Mouse (Mus musculus) layer of hippocampus, adult 2 months (tissue): ENCODE measurements around the gene Hmmr. TPM values are rescaled to one million over a fixed set of nuclear protein-coding genes. Genes with fewer than 3 reads are reported as not detected.

ENCODE experiments used
- DNase-seq, 2 experiments: peaks; one replicate each; pipeline ENCODE4 v3.0.0; 2022; ENCODE audit warnings: low spot score in 2 of 2
- H3K27ac ChIP-seq: fragments of 200-600 bp; 2 replicates; pipeline ENCODE4 v1.8.1; 2022
- H3K4me3 ChIP-seq: fragments of 200-600 bp; 2 replicates; pipeline ENCODE4 v1.8.1; 2022; ENCODE audit warnings: mild to moderate bottlenecking
- CTCF ChIP-seq: fragments of 200-600 bp; conservative IDR thresholded peaks from 2 replicates; pipeline ENCODE4 v1.8.1; 2022; ENCODE audit warnings: antibody characterized with exemption, mild to moderate bottlenecking, moderate library complexity
- long read RNA-seq, 2 experiments: library from polyadenylated mRNA; stranded (forward); transcript quantifications; one replicate each; pipeline ENCODE4 v2.0.0; 2021; ENCODE audit warnings: borderline mapping rate in 2 of 2
- total RNA-seq, 2 experiments: library from RNA; stranded (reverse); gene quantifications; 2 replicates each; pipeline ENCODE4 v1.2.3; 2021

Hmmr gene
- total RNA-seq = under 1 TPM; 0.20 to 0.51 TPM
- long read RNA-seq, experiment 1 = 0 reads
- long read RNA-seq, experiment 2 = 0 reads

- no peak for TF ChIP-seq CTCF
- DNase-seq = peak; percentile 91 to 97
- Histone ChIP-seq H3K4me3 (peak within 1 kb of the TSS; percentile 97), H3K27ac (peak within 1 kb of the TSS; percentile 92)
Measured at GRCm38 (mm10) chr11:40733339-40734174, at the start of gene Hmmr, which contains the start of gene Nudcd2. Gene Hmmr, minus strand, starts transcription at chr11:40733422. Gene Nudcd2, plus strand, starts transcription at chr11:40733667.

GRCm38 (mm10) chr11:40781857-40782256 lies 48.6 kb upstream of the Hmmr start:
- DNase-seq = no peak
- Histone ChIP-seq H3K4me3 (no peak overlapping the region), H3K27ac (no peak overlapping the region)
- no peak for TF ChIP-seq CTCF

GRCm38 (mm10) chr11:40775315-40776269 lies 42.4 kb upstream of the Hmmr start:
- Histone ChIP-seq H3K27ac (no peak overlapping the region), H3K4me3 (no peak overlapping the region; the same call in 1 of the 2 replicates)
- DNase-seq = no peak
- peak; percentile 90 for TF ChIP-seq CTCF

GRCm38 (mm10) chr11:40764690-40765089 lies 31.5 kb upstream of the Hmmr start:
- DNase-seq = no peak
- TF ChIP-seq CTCF = no peak
- Histone ChIP-seq H3K27ac (no peak overlapping the region), H3K4me3 (no peak overlapping the region)

- no peak overlapping the region for H3K4me3 ChIP-seq
- peak; percentile 80 for TF ChIP-seq CTCF
- no peak for DNase-seq
- H3K27ac ChIP-seq = no peak overlapping the region
Measured at GRCm38 (mm10) chr11:40763395-40763794, 30.2 kb upstream of the Hmmr start.

GRCm38 (mm10) chr11:40759896-40760295 lies 26.7 kb upstream of the Hmmr start:
- DNase-seq = no peak
- no peak for TF ChIP-seq CTCF
- Histone ChIP-seq H3K4me3 (no peak overlapping the region), H3K27ac (no peak overlapping the region)

- no peak for TF ChIP-seq CTCF
- DNase-seq = no peak
- Histone ChIP-seq H3K27ac (peak overlapping the region; percentile 97), H3K4me3 (peak overlapping the region; percentile 98)
Measured at GRCm38 (mm10) chr11:40755968-40756367, 22.7 kb upstream of the Hmmr start.

GRCm38 (mm10) chr11:40755109-40755627 lies 21.9 kb upstream of the Hmmr start, which contains the start of gene Ccng1:
Gene Ccng1, minus strand, starts transcription at chr11:40755311.
- peak; percentile 83 to 94 for DNase-seq
- Histone ChIP-seq H3K4me3 (peak within 1 kb of the TSS; percentile 98), H3K27ac (peak within 1 kb of the TSS; percentile 97)
- TF ChIP-seq CTCF = no peak

GRCm38 (mm10) chr11:40754664-40755107 lies 21.5 kb upstream of the Hmmr start:
- Histone ChIP-seq H3K4me3 (peak overlapping the region; percentile 98), H3K27ac (peak overlapping the region; percentile 97)
- no peak; the same call in 1 of the 2 replicates for TF ChIP-seq CTCF
- DNase-seq = no peak

GRCm38 (mm10) chr11:40753836-40754235 lies 20.6 kb upstream of the Hmmr start:
- TF ChIP-seq CTCF = no peak
- no peak for DNase-seq

GRCm38 (mm10) chr11:40747716-40748115 lies 14.5 kb upstream of the Hmmr start:
- no peak for DNase-seq
- H3K27ac ChIP-seq = no peak overlapping the region
- TF ChIP-seq CTCF = no peak
- no peak overlapping the region for H3K4me3 ChIP-seq

More at GRCm38 (mm10) chr11:40753836-40754235, 20.6 kb upstream of the Hmmr start:
- Histone ChIP-seq H3K4me3 (peak overlapping the region; percentile 98; the same call in 1 of the 2 replicates), H3K27ac (no peak overlapping the region)

GRCm38 (mm10) chr11:40746361-40746760 lies 13.1 kb upstream of the Hmmr start:
- no peak for TF ChIP-seq CTCF
- Histone ChIP-seq H3K4me3 (no peak overlapping the region), H3K27ac (no peak overlapping the region)
- DNase-seq = no peak

GRCm38 (mm10) chr11:40744348-40744747 lies 11.1 kb upstream of the Hmmr start:
- Histone ChIP-seq H3K4me3 (no peak overlapping the region), H3K27ac (no peak overlapping the region)
- TF ChIP-seq CTCF = no peak
- no peak for DNase-seq
